Comparison of ENCODE assay signal across 18 mouse cellular contexts in the genomic region with DNA sequence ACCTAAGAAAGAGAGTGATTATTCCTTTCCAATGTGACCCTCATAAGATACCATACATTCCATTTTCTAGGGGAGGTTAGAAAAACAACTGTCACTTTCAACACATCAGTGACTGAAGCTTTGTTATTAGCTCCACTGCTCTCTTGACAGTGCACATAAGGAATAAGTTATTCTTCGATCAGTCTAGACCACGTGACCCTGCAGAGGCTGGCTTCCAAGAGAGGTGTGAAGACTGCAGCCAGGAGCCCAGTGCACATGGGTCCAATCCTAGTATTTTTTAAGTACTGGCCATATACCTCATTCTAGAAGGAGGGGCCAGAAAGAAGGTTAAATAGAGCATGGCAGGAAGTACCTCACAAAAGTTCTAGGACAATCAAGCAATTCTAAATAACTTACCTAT.
DNase-seq lines count a peak whose midpoint lies in the region; ATAC-seq and TF ChIP-seq lines count a peak whose summit lies in the region.
"Had no signal": no experiment of that assay in that cellular context is flagged by ENCODE, and none has a peak within 500 bp of the region (broad histone marks: within the 10 kb centered on the region; RNA-seq: fewer than 3 reads in every experiment).

No protein-coding gene starts in this region.

- H3K36me3 ChIP-seq in heart, adult 2 months (ENCODE audit: control insufficient read depth, insufficient read depth, low read length) = peaks cover 3% of the 10 kb centered on the region; the same call in 1 of the 2 replicates
- no peaks in the 10 kb centered on the region for H3K36me3 ChIP-seq in kidney, embryonic 15.5 days
- no peaks in the 10 kb centered on the region for H3K36me3 ChIP-seq in myocyte (ENCODE audit: control insufficient read depth, insufficient read depth)
- H3K36me3 ChIP-seq: embryonic facial prominence, embryonic 15.5 days; heart, embryonic 15.5 days; intestine, embryonic 15.5 days had no signal

- H3K4me3 ChIP-seq in heart, adult 2 months = no peak overlapping the region
- H3K4me3 ChIP-seq in kidney, embryonic 15.5 days (replicated peaks) = no peak overlapping the region
- H3K4me3 ChIP-seq in myocyte = no peak overlapping the region
- H3K4me3 ChIP-seq: embryonic facial prominence, embryonic 15.5 days; erythroblast, embryonic 14.5 days; forebrain, embryonic 10.5 days; heart, embryonic 15.5 days; intestine, embryonic 15.5 days had no signal

- H3K27me3 ChIP-seq in heart, adult 2 months (ENCODE audit: control insufficient read depth, insufficient read depth, low read length) = no peaks in the 10 kb centered on the region
- no peaks in the 10 kb centered on the region for H3K27me3 ChIP-seq in kidney, embryonic 15.5 days
- no peaks in the 10 kb centered on the region for H3K27me3 ChIP-seq in myocyte (ENCODE audit: control insufficient read depth, insufficient read depth, insufficient read length)
- H3K27me3 ChIP-seq: CH12.LX; embryonic facial prominence, embryonic 15.5 days; heart, embryonic 15.5 days; intestine, embryonic 15.5 days had no signal

- no peak for TF ChIP-seq CTCF in heart, adult 2 months (IDR thresholded peaks at IDR 0.05)

- H3K9me3 ChIP-seq in kidney, embryonic 15.5 days (replicated peaks) = no peaks in the 10 kb centered on the region
- H3K9me3 ChIP-seq: embryonic facial prominence, embryonic 15.5 days; forebrain, embryonic 10.5 days; heart, embryonic 15.5 days; intestine, embryonic 15.5 days had no signal

- H3K4me1 ChIP-seq in heart, adult 2 months (ENCODE audit: control insufficient read depth, insufficient read depth, low read length) = peaks cover 7% of the 10 kb centered on the region
- H3K4me1 ChIP-seq in kidney, embryonic 15.5 days = 0 out of 2 replicates have a peak, but pooled peaks cover 3% of the 10 kb centered on the region
- H3K4me1 ChIP-seq: embryonic facial prominence, embryonic 15.5 days had no signal

- H3K27ac ChIP-seq in heart, adult 2 months = peak overlapping the region; percentile 80
- no peak overlapping the region for H3K27ac ChIP-seq in kidney, embryonic 15.5 days
- H3K27ac ChIP-seq: embryonic facial prominence, embryonic 15.5 days; forebrain, embryonic 10.5 days; hindbrain, embryonic 14.5 days; intestine, embryonic 15.5 days had no signal

- TF ChIP-seq EP300 in heart, adult 2 months (IDR thresholded peaks at IDR 0.05; ENCODE audit: insufficient read depth, low read depth, low read length) = no peak

- intact Hi-C loops in heart, adult 2 months (cut with DNase I) = loop anchor here (5.0 kb wide), 1 partner anchor 124 kb away; the partner anchor contains the start of genes Hipk2 and Tbxas1
- intact Hi-C loops in heart, postnatal 36 days (cut with DNase I) = no loop called here

- no peak overlapping the region for H3K4me2 ChIP-seq in kidney, embryonic 15.5 days
- H3K4me2 ChIP-seq in myocyte (ENCODE audit: low read depth) = peak overlapping the region; percentile 43
- H3K4me2 ChIP-seq: embryonic facial prominence, embryonic 15.5 days; heart, embryonic 15.5 days; hindbrain, embryonic 14.5 days; intestine, embryonic 15.5 days had no signal

- no peak for DNase-seq in heart, adult 2 months
- no peak for DNase-seq in heart, postnatal 36 days
- no peak for DNase-seq in kidney, adult 11 months
- DNase-seq in 3T3-L1 (ENCODE audit: low read depth, low spot score) = peak; percentile 30
- DNase-seq in T-cell, adult 2 months (ENCODE audit: low spot score) = no peak
- DNase-seq: cerebellum, adult 11 months; cerebellum, adult 8-10 months; embryo, embryonic 11 days had no signal

- no peak overlapping the region for H3ac ChIP-seq in myocyte (ENCODE audit: control insufficient read depth, insufficient read length)

- 55% methylated on average over 2 of the region's 2 CpGs for WGBS in heart, adult 2 months
- WGBS in kidney, embryonic 15.5 days = 64% methylated on average over 2 of the region's 2 CpGs

- no peak for TF ChIP-seq POLR2A in heart, adult 2 months (IDR thresholded peaks at IDR 0.05; ENCODE audit: insufficient read depth, low read depth, low read length)
- no peak for TF ChIP-seq POLR2A in myocyte (IDR thresholded peaks at IDR 0.05; ENCODE audit: insufficient read length, low read depth)

- no peak overlapping the region for H3K9ac ChIP-seq in heart, adult 2 months (ENCODE audit: low read depth, low read length)
- no peak overlapping the region for H3K9ac ChIP-seq in kidney, embryonic 15.5 days
- H3K9ac ChIP-seq: embryonic facial prominence, embryonic 15.5 days; heart, embryonic 15.5 days; hindbrain, embryonic 14.5 days; intestine, embryonic 15.5 days had no signal

- 0 out of 2 replicates have a peak, but pooled peaks have one; percentile 36 for ATAC-seq in kidney, embryonic 15.5 days (replicated peaks; ENCODE audit: low FRiP score)
- ATAC-seq: forebrain, embryonic 14.5 days had no signal

- no peaks in the 10 kb centered on the region for H3K79me2 ChIP-seq in heart, adult 2 months (replicated peaks; ENCODE audit: control insufficient read depth, insufficient read depth, low read length)
- H3K79me2 ChIP-seq in myocyte (ENCODE audit: control insufficient read depth, insufficient read depth) = no peaks in the 10 kb centered on the region

TF ChIP-seq in myocyte, 11 proteins besides CTCF, POLR2A, EP300 and RAD21:
- TF ChIP-seq MAX (IDR thresholded peaks at IDR 0.05; ENCODE audit: low read depth) = no peak
- TF ChIP-seq REST (IDR thresholded peaks at IDR 0.05; ENCODE audit: insufficient read depth, insufficient read length) = no peak
- peak; percentile 14 for TF ChIP-seq USF1 (IDR thresholded peaks at IDR 0.05; ENCODE audit: low read depth)
- no peak for TF ChIP-seq MYOD1 (IDR thresholded peaks at IDR 0.05; ENCODE audit: control insufficient read depth in 1 of 3, insufficient read length in 2 of 3, low read depth in 2 of 3)
- TF ChIP-seq POLR2AphosphoS2 (IDR thresholded peaks at IDR 0.05; ENCODE audit: insufficient read length, low read depth) = no peak
